Mouse (Mus musculus): ENCODE measurements at regions not wholly inside any gene's neighbourhood (a gene's known extent, or its start where the extent isn't known, plus 50 kb on each side); places are given as distances from the start of the nearest gene placed in this dataset.

GRCm38 (mm10) chrX:163302697-163303096, 246.8 kb downstream of the Grpr start:
- intact Hi-C loops (cut with DNase I) = no loop called here
- DNase-seq = no peak

- DNase-seq = no peak
- intact Hi-C loops (cut with DNase I) = no loop called here
Measured at GRCm38 (mm10) chrX:163301045-163301444, 248.4 kb downstream of the Grpr start.

GRCm38 (mm10) chrX:163296956-163297628, 252.4 kb downstream of the Grpr start:
- no peak for DNase-seq
- intact Hi-C loops (cut with DNase I) = no loop called here

GRCm38 (mm10) chrX:163261248-163261647, 288.2 kb downstream of the Grpr start:
- DNase-seq = no peak
- intact Hi-C loops (cut with DNase I) = no loop called here

GRCm38 (mm10) chrX:163253048-163253447, 288.6 kb upstream of the S100g start:
- no peak for DNase-seq
- intact Hi-C loops (cut with DNase I) = no loop called here

DNA sequence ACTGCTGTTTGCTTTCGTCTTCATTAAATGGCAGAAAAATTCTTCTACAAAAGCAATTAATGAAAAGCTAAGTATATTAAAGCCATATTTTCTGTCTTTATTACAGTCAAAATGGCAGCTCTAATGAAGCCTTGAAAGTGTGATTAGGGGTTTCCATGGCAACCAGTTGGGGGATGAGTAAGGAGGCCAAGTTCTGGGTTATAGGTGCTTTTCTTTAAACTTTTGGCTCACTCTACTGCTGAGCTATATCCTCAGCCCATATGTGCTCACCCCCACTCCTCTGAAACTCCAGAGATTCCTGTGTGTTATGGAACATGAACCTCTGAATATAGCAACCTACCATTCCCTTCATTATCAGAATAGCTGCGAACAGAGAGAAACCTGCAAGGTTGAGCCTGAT, 240.9 kb upstream of the S100g start:
- DNase-seq = no peak
- intact Hi-C loops (cut with DNase I) = no loop called here

- DNase-seq = no peak
- intact Hi-C loops (cut with DNase I) = no loop called here
Measured at GRCm38 (mm10) chrX:163203446-163203845, 239.0 kb upstream of the S100g start.

GRCm38 (mm10) chrX:163181588-163181987, 217.2 kb upstream of the S100g start:
- intact Hi-C loops (cut with DNase I) = loop anchor here (10.0 kb wide), 1 partner anchor 823 kb away; no protein-coding TSS in a partner anchor
- no peak for DNase-seq

GRCm38 (mm10) chrX:163164810-163165209, 200.4 kb upstream of the S100g start:
- intact Hi-C loops (cut with DNase I) = no loop called here

GRCm38 (mm10) chrX:163155251-163155650, 190.9 kb upstream of the S100g start:
- no peak for DNase-seq
- intact Hi-C loops (cut with DNase I) = no loop called here

More at GRCm38 (mm10) chrX:163164810-163165209, 200.4 kb upstream of the S100g start:
- DNase-seq = no peak

- DNase-seq = no peak
- intact Hi-C loops (cut with DNase I) = no loop called here
Measured at GRCm38 (mm10) chrX:163151970-163152369, 187.6 kb upstream of the S100g start.

DNA sequence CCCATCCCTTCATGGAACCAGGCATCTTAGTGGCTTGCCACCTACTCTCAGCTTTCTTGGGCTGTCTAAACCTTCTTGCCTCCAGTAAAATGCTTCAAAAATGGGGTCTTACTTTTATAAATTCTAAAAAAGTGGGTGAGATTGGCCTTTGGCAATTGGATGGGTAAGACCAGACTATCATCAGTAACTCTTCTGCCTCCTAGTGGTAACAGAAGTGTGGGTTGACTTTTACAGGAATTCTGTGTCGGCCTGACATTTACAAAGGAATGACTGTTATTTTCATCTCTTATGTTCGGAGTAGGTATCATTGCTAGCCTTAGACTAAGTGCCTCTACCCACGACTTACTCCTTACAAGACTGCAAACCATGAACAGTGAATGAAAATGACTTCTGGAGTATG, 180.1 kb upstream of the S100g start:
- intact Hi-C loops (cut with DNase I) = no loop called here
- no peak for DNase-seq

DNA sequence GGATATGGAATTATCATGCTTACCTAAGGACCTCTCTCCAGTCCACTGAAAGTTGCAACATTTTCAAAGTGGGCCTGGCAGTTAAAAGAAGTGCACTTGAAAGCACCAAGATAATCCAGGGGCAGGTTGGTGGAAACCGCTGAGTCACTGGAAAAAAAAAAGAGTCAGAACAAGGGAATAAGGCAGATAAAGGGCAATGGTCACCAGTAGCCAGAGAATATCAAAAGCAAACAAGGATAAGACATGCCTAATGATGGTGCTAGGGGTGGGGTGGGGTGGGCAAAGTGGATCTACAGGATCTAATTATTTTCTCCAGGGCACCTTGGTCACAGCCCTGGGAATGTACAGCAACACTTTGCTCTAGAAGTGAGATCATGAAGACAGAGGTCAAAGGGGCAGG, 175.1 kb upstream of the S100g start:
- intact Hi-C loops (cut with DNase I) = no loop called here
- DNase-seq = no peak

DNA sequence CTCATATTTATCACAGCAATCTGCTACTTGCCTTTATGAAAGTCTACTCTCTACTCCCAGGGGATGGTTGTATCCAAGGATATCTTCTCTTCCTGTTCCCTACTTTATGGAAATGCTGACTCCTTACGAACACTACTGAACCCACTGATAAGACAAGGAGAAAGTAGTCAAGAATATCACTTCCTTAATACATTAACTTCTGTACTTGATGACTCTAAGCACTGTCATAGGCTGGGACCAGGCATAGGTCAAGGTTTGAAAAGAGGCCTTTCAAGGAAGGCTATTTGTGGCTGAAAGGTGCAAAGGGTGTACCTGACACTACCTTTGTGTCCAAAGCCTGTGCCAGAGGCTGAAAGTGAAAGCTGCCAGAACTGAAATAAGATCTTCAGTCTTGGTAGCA, 164.2 kb upstream of the S100g start:
- intact Hi-C loops (cut with DNase I) = no loop called here
- DNase-seq = no peak

DNA sequence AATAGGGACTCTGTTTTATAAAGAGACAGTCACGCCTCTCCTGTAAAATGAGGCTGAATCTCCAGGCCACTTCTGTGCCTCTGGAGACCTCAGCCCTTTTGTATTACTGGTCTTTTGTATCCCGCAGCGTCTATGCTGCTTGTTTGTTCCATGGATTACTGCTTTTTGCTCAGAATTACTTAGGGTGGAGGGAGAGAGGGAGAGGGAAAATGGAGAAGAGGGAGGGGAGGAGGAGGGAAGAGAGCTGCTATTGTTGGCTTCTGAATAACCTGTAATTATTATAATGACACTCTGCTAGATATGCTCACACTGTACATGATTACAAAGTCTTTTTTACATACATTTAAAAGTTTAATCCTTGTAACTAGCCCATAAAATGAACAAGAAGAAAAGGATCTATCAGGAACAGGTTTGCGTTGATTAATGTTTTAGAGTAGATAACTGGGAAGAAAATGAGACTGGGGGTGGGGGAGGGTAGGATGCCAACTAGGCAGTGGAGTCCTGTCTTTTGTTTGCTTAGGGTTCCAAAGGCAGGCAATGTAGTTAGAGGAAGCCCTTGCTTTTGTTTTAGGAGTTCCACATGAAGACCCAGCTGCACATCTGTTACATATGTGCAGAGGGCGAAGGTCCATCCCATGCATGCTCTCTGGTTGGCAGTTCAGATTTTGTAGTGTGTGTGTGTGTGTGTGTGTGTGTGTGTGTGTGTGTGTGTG, 153.4 kb upstream of the S100g start:
- intact Hi-C loops (cut with DNase I) = no loop called here
- DNase-seq = no peak

- DNase-seq = no peak
- intact Hi-C loops (cut with DNase I) = no loop called here
Measured at GRCm38 (mm10) chrX:163117237-163117636, 152.8 kb upstream of the S100g start.

DNA sequence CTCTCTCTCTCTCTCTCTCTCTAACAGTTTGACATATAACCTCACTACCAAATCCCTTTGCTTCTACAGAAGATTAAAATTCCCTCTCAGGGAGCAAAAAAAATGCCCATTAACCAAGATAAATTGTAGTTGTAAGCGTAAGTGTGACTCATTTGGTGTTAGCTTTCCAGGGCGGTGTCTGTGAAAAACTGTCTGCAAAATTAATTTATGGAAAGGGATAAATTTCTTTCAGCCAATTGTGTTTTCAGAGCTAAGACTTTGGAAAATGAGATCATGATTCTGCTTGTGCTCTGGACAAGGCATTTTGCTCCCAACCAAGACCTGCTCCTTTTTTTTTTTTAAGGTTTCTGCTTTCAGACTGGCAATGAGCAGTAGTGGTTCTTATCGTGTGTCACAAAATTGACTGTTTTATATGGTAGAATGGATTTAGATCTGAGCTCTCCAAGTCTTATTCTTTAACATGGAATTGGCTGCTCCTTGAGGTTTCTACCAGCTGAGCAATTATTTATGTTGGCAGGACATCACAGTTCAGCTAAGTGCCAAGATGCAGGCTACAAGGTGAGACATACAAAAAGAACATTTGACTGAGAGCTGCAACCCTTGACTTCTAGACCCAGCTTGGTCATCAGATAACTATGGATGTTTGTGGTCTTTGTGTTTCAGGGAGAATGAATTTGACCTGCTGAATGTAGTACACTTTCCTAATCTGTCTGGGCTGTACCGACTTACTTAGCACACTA, 130.8 kb upstream of the S100g start:
- no peak for DNase-seq
- intact Hi-C loops (cut with DNase I) = no loop called here
